Mouse (Mus musculus) megakaryocyte, embryonic 14.5 days (primary cell): Measurements from ENCODE around the gene Pcdh9. TPM values are rescaled to one million over a fixed set of nuclear protein-coding genes. Genes with fewer than 3 reads are reported as not detected.

ENCODE experiments used
- H3K27me3 ChIP-seq: replicated peaks from 2 replicates; pipeline ENCODE3; 2012; ENCODE audit warnings: inconsistent platforms
- H3K36me3 ChIP-seq: replicated peaks from 2 replicates; pipeline ENCODE3; 2012; ENCODE audit warnings: low read length, inconsistent platforms, mixed read lengths
- H3K4me1 ChIP-seq: 2 replicates; pipeline ENCODE4 v1.6.1; 2012; ENCODE audit warnings: inconsistent platforms
- H3K4me3 ChIP-seq: replicated peaks from 2 replicates; pipeline ENCODE3; 2012; ENCODE audit warnings: moderate library complexity, mild to moderate bottlenecking, inconsistent platforms
- H3K9me3 ChIP-seq: 2 replicates; pipeline ENCODE4 v1.6.1; 2012; ENCODE audit warnings: inconsistent platforms
- FLI1 ChIP-seq: IDR thresholded peaks from 2 replicates; pipeline ENCODE4 v1.6.1; 2012; ENCODE audit warnings: low read length, inconsistent platforms, mixed read lengths
- GATA1 ChIP-seq: IDR thresholded peaks from 3 replicates; pipeline ENCODE4 v1.6.1; 2012; ENCODE audit warnings: mixed read lengths, low read length, inconsistent platforms, borderline replicate concordance
- polyA plus RNA-seq: library from polyadenylated mRNA; stranded (reverse); fragments of >175 nt; gene quantifications from 2 replicates; pipeline ENCODE4 v1.2.3, GENCODE M21; 2012; ENCODE audit warnings: low replicate concordance; ENCODE audit not compliant: insufficient read depth

The Pcdh9 gene
- polyA plus RNA-seq, 1 experiment, result not detected

GRCm38 (mm10) chr14:93067411-93068336 lies 822.8 kb downstream of the Pcdh9 start:
- Histone ChIP-seq H3K4me1 (no peaks in the 10 kb centered on the region), H3K36me3 (no peaks in the 10 kb centered on the region), H3K9me3 (no peaks in the 10 kb centered on the region), H3K27me3 (no peaks in the 10 kb centered on the region), H3K4me3 (no peak overlapping the region)
- TF ChIP-seq FLI1 (no peak), GATA1 (no peak)

GRCm38 (mm10) chr14:93066732-93067410 lies 823.6 kb downstream of the Pcdh9 start:
- Histone ChIP-seq H3K4me3 (no peak overlapping the region), H3K4me1 (no peaks in the 10 kb centered on the region), H3K9me3 (no peaks in the 10 kb centered on the region), H3K27me3 (no peaks in the 10 kb centered on the region), H3K36me3 (no peaks in the 10 kb centered on the region)
- TF ChIP-seq FLI1 (no peak), GATA1 (no peak)

GRCm38 (mm10) chr14:93061824-93062620 lies 828.5 kb downstream of the Pcdh9 start:
- no peaks in the 10 kb centered on the region for H3K27me3 ChIP-seq
- H3K36me3 ChIP-seq, result no peaks in the 10 kb centered on the region
- TF ChIP-seq GATA1, result no peak
- no peak for TF ChIP-seq FLI1
- peaks cover 12% of the 10 kb centered on the region; the same call in 1 of the 2 replicates for H3K9me3 ChIP-seq
- no peak overlapping the region for H3K4me3 ChIP-seq
- no peaks in the 10 kb centered on the region for H3K4me1 ChIP-seq

GRCm38 (mm10) chr14:93058799-93059198 lies 831.7 kb downstream of the Pcdh9 start:
- H3K4me3 ChIP-seq, result no peak overlapping the region
- H3K27me3 ChIP-seq, result no peaks in the 10 kb centered on the region
- H3K4me1 ChIP-seq, result no peaks in the 10 kb centered on the region
- TF ChIP-seq GATA1 (no peak), FLI1 (no peak)
- H3K36me3 ChIP-seq, result no peaks in the 10 kb centered on the region
- peaks cover 12% of the 10 kb centered on the region; the same call in 1 of the 2 replicates for H3K9me3 ChIP-seq

- peaks cover 12% of the 10 kb centered on the region; the same call in 1 of the 2 replicates for H3K9me3 ChIP-seq
- no peak for TF ChIP-seq GATA1
- no peaks in the 10 kb centered on the region for H3K27me3 ChIP-seq
- H3K36me3 ChIP-seq, result no peaks in the 10 kb centered on the region
- H3K4me1 ChIP-seq, result no peaks in the 10 kb centered on the region
- H3K4me3 ChIP-seq, result no peak overlapping the region
These were observed 834.5 kb downstream of the Pcdh9 start for GRCm38 (mm10) chr14:93055997-93056396.

GRCm38 (mm10) chr14:93040591-93040990 lies 849.9 kb downstream of the Pcdh9 start:
- H3K36me3 ChIP-seq, result no peaks in the 10 kb centered on the region
- no peak overlapping the region for H3K4me3 ChIP-seq
- no peaks in the 10 kb centered on the region for H3K9me3 ChIP-seq
- no peaks in the 10 kb centered on the region for H3K27me3 ChIP-seq
- TF ChIP-seq GATA1 (no peak), FLI1 (no peak)
- no peaks in the 10 kb centered on the region for H3K4me1 ChIP-seq

GRCm38 (mm10) chr14:93039326-93040221 lies 850.9 kb downstream of the Pcdh9 start:
- H3K4me1 ChIP-seq, result no peaks in the 10 kb centered on the region
- TF ChIP-seq GATA1 (no peak), FLI1 (no peak)

GRCm38 (mm10) chr14:93009147-93010064 lies 881.1 kb downstream of the Pcdh9 start:
- Histone ChIP-seq H3K4me3 (no peak overlapping the region), H3K27me3 (no peaks in the 10 kb centered on the region), H3K4me1 (no peaks in the 10 kb centered on the region), H3K9me3 (no peaks in the 10 kb centered on the region), H3K36me3 (no peaks in the 10 kb centered on the region)
- TF ChIP-seq GATA1 (no peak), FLI1 (no peak)

More at GRCm38 (mm10) chr14:93039326-93040221, 850.9 kb downstream of the Pcdh9 start:
- Histone ChIP-seq H3K27me3 (no peaks in the 10 kb centered on the region), H3K36me3 (no peaks in the 10 kb centered on the region), H3K9me3 (no peaks in the 10 kb centered on the region), H3K4me3 (no peak overlapping the region)
